Comparison of ENCODE assay signal across 9 mouse cellular contexts in the genomic region with DNA sequence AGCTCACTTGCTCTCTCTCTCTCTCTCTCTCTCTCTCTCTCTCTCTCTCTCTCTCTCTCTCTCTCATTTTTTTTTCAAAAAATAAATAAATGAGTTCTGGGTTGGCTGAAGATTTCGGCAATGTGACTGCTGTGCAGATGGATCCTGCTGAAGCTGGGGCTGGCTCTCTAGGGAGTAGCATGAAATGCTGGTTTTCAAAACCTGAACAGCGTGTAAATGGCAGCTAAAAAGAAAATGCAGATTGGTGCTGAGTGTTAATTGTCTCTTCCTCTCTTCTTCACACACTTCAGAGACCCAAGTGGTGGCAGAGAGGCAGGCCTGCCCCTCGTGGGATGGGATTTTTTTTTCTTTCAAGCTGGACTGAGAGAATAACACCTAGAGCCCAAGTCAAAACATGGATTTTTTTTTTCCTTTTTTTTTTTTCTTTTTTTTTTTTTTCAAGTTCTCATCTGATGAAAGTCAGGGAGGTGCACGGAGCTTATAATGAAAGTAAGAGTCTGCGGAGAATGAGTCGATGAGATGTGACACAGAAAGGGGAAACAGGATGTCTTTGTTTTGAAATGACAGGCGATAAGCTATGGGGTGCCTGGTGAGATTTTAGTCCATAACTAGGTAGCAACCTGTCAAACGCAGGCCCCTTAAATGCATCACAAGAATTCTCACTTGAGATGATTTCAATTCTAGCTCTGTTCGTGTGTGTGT. TPM values are rescaled to one million over a fixed set of nuclear protein-coding genes. Genes with fewer than 3 reads are reported as not detected.
DNase-seq lines count a peak whose midpoint lies in the region; ATAC-seq lines count a peak whose summit lies in the region.
"Had no signal": no experiment of that assay in that cellular context is flagged by ENCODE, and none has a peak within 500 bp of the region (broad histone marks: within the 10 kb centered on the region; RNA-seq: fewer than 3 reads in every experiment).

No protein-coding gene starts in this region.

- no peak overlapping the region for H3K9ac ChIP-seq in hindbrain, embryonic 16.5 days (ENCODE audit: low read depth, low read length)

- peak overlapping the region; percentile 68 for H3K27ac ChIP-seq in hindbrain, embryonic 16.5 days (ENCODE audit: low read depth, low read length)

- 21% methylated on average over 9 of the region's 9 CpGs for whole genome bisulfite sequencing in hindbrain, embryonic 16.5 days

- peak overlapping the region; percentile 47 for H3K4me2 ChIP-seq in hindbrain, embryonic 16.5 days (ENCODE audit: low read length)

- no peaks in the 10 kb centered on the region for H3K27me3 ChIP-seq in hindbrain, embryonic 16.5 days (replicated peaks; ENCODE audit: control insufficient read depth, insufficient read depth, low read length)

- peak; percentile 20 for DNase-seq in layer of hippocampus, adult 11-12 months (ENCODE audit: low spot score)
- DNase-seq in layer of hippocampus, postnatal 25 days (ENCODE audit: extremely low spot score in 1 of 2, low spot score in 1 of 2): no peak
- peak; percentile 32 for DNase-seq in brain, adult 2 months (ENCODE audit: low read depth, low spot score)
- peak; percentile 32 for DNase-seq in retina, embryonic 14.5 days (ENCODE audit: low spot score)
- no peak for DNase-seq in embryo, embryonic 10 days (ENCODE audit: low spot score)
- no peak for DNase-seq in cerebellum, postnatal 25 days
- DNase-seq in cerebellum, adult 18-20 months: no peak

- no peaks in the 10 kb centered on the region for H3K9me3 ChIP-seq in hindbrain, embryonic 16.5 days (ENCODE audit: control insufficient read depth, low read length)

- no peak overlapping the region for H3K4me3 ChIP-seq in hindbrain, embryonic 16.5 days (ENCODE audit: low read length)

- peak; percentile 75 for ATAC-seq in hindbrain, embryonic 16.5 days

- no peaks in the 10 kb centered on the region for H3K36me3 ChIP-seq in hindbrain, embryonic 16.5 days (ENCODE audit: control insufficient read depth, insufficient read depth, low read length)

- H3K4me1 ChIP-seq in hindbrain, embryonic 16.5 days (ENCODE audit: control insufficient read depth, insufficient read depth, low read depth, low read length): peaks cover 6% of the 10 kb centered on the region; the same call in 1 of the 2 replicates

RNA-seq across cellular contexts. Expression of gene Drd3, which starts 44.2 kb away (rescaled TPM):
- under 1 TPM; 0.26 to 0.54 TPM for total RNA-seq in layer of hippocampus, postnatal 25 days (2021)
- not detected in 2 replicates for polyA plus RNA-seq in hindbrain, embryonic 16.5 days (2015; fragmentation: Nextera tagmentation; extraction: Ambion mirVana)
- polyA plus RNA-seq: liver, embryonic 16.5 days had no signal

RNA-seq across cellular contexts. Expression of gene Tigit, which starts 45.6 kb away (rescaled TPM):
- not detected for total RNA-seq in layer of hippocampus, postnatal 25 days (2021)
- polyA plus RNA-seq in hindbrain, embryonic 16.5 days (2015; fragmentation: Nextera tagmentation; extraction: Ambion mirVana): not detected in 2 replicates
- polyA plus RNA-seq: liver, embryonic 16.5 days had no signal

Comparison
In these comparisons a context has a peak if more than half of its experiments do, and no peak if none do; other contexts are left out.
1. DNase-seq: peak in layer of hippocampus, adult 11-12 months (single experiment), brain, adult 2 months (single experiment) and retina, embryonic 14.5 days (single experiment); none in layer of hippocampus, postnatal 25 days (0 of 2), embryo, embryonic 10 days (single experiment), cerebellum, postnatal 25 days (0 of 2) and cerebellum, adult 18-20 months (0 of 2).